ENCODE assay signal across 23 mouse cellular contexts in the genomic region with DNA sequence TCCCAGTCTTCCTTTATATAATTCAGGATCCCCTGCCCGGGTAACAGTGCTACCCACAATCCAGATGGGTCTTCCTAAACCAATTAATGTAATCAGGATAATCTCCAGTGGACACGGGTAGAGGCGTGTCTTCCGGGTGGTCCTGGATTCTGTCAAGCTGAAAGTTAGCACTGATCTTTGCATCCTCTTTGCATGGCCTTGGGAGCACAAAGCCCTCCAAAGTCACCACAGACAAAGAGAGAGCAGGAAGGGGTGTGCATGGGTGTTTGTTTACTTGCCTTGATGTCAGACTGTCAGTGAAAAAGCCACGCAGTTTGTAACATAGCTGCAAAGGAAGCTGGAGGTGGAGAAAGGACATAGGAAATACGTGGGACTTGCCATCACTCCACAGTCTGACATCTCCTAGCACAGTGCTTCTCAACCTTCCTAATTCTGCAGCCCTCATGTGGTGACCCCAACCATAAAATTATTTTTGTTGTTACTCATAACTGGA.
DNase-seq lines count a peak whose midpoint lies in the region; ATAC-seq and TF ChIP-seq lines count a peak whose summit lies in the region.
"Had no signal": no experiment of that assay in that cellular context is flagged by ENCODE, and none has a peak within 500 bp of the region (broad histone marks: within the 10 kb centered on the region; RNA-seq: fewer than 3 reads in every experiment).

No protein-coding gene starts in this region.

- H3K4me1 ChIP-seq in lung, postnatal 0 days (ENCODE audit: insufficient read depth, low read depth, low read length), result peaks cover 8% of the 10 kb centered on the region; the same call in 1 of the 2 replicates

- no peak overlapping the region for H3K4me3 ChIP-seq in lung, postnatal 0 days (ENCODE audit: low read depth, low read length)
- H3K4me3 ChIP-seq: embryonic facial prominence, embryonic 13.5 days; forebrain, embryonic 10.5 days; forebrain, embryonic 15.5 days; heart, embryonic 12.5 days; hindbrain, embryonic 13.5 days; liver, embryonic 13.5 days; midbrain, embryonic 10.5 days; midbrain, embryonic 15.5 days; neural tube, embryonic 12.5 days had no signal

- ATAC-seq in CD4-positive, CD25-positive, alpha-beta regulatory T cell, adult 4 months, result no peak
- peak; percentile 56 for ATAC-seq in lung, postnatal 0 days
- ATAC-seq: activated CD4-positive, CD25-positive, alpha-beta regulatory T cell, adult 4 months; midbrain, embryonic 15.5 days had no signal

- H3K36me3 ChIP-seq in lung, postnatal 0 days (ENCODE audit: insufficient read depth, low read length), result no peaks in the 10 kb centered on the region
- H3K36me3 ChIP-seq: embryonic facial prominence, embryonic 13.5 days; forebrain, embryonic 10.5 days; forebrain, embryonic 15.5 days; heart, embryonic 12.5 days; hindbrain, embryonic 13.5 days; liver, embryonic 13.5 days; midbrain, embryonic 10.5 days; midbrain, embryonic 15.5 days; neural tube, embryonic 12.5 days had no signal

- DNase-seq in CD4-positive, CD25-positive, alpha-beta regulatory T cell, adult 2 months (ENCODE audit: low read depth, low spot score), result peak; percentile 53
- DNase-seq in lung, postnatal 0 days (ENCODE audit: low spot score), result peak; percentile 41
- no peak for DNase-seq in lung, postnatal 4 days
- peak; percentile 64 for DNase-seq in T-cell, adult 2 months (ENCODE audit: low spot score)
- DNase-seq in naive thymus-derived CD4-positive, alpha-beta T cell, adult 2 months (ENCODE audit: low read depth), result peak; percentile 64
- no peak for DNase-seq in layer of hippocampus, postnatal 10 days (ENCODE audit: low spot score in 2 of 2)
- no peak for DNase-seq in cerebellum, adult 8-10 months
- DNase-seq: cerebellum, adult 9-11 months; embryo, embryonic 11 days; gastrocnemius, postnatal 36 days; heart, postnatal 4 days; kidney, adult 11 months had no signal

- H3K27ac ChIP-seq in lung, postnatal 0 days (ENCODE audit: low read length), result no peak overlapping the region
- H3K27ac ChIP-seq: embryonic facial prominence, embryonic 13.5 days; forebrain, embryonic 10.5 days; forebrain, embryonic 15.5 days; hindbrain, embryonic 13.5 days; liver, embryonic 13.5 days; midbrain, embryonic 10.5 days; midbrain, embryonic 15.5 days; neural tube, embryonic 12.5 days had no signal

- peak; percentile 32; the same call in 1 of the 2 replicates for TF ChIP-seq EP300 in lung, postnatal 0 days (IDR thresholded peaks at IDR 0.05)

- H3K9ac ChIP-seq in lung, postnatal 0 days (replicated peaks; ENCODE audit: low read depth), result no peak overlapping the region
- H3K9ac ChIP-seq: embryonic facial prominence, embryonic 13.5 days; forebrain, embryonic 15.5 days; heart, embryonic 12.5 days; hindbrain, embryonic 13.5 days; liver, embryonic 13.5 days; midbrain, embryonic 15.5 days; neural tube, embryonic 12.5 days had no signal

- no peaks in the 10 kb centered on the region for H3K9me3 ChIP-seq in lung, postnatal 0 days (ENCODE audit: low read length)
- H3K9me3 ChIP-seq: embryonic facial prominence, embryonic 13.5 days; forebrain, embryonic 10.5 days; forebrain, embryonic 15.5 days; heart, embryonic 12.5 days; hindbrain, embryonic 13.5 days; liver, embryonic 13.5 days; midbrain, embryonic 10.5 days; midbrain, embryonic 15.5 days; neural tube, embryonic 12.5 days had no signal

- TF ChIP-seq CTCF in lung, postnatal 0 days (IDR thresholded peaks at IDR 0.05), result no peak

- H3K4me2 ChIP-seq in lung, postnatal 0 days (replicated peaks; ENCODE audit: low read depth, low read length), result no peak overlapping the region
- H3K4me2 ChIP-seq: embryonic facial prominence, embryonic 13.5 days; forebrain, embryonic 15.5 days; heart, embryonic 12.5 days; hindbrain, embryonic 13.5 days; liver, embryonic 13.5 days; midbrain, embryonic 15.5 days; neural tube, embryonic 12.5 days had no signal

- 74% methylated on average over 6 of the region's 6 CpGs for WGBS in lung, postnatal 0 days

- no peaks in the 10 kb centered on the region for H3K27me3 ChIP-seq in lung, postnatal 0 days (replicated peaks; ENCODE audit: insufficient read depth, low read length)
- H3K27me3 ChIP-seq: forebrain, embryonic 15.5 days; liver, embryonic 13.5 days had no signal

Comparison
In these comparisons a context has a peak if more than half of its experiments do, and no peak if none do; other contexts are left out.
1. DNase-seq: peak in CD4-positive, CD25-positive, alpha-beta regulatory T cell, adult 2 months (single experiment), lung, postnatal 0 days (single experiment), T-cell, adult 2 months (single experiment) and naive thymus-derived CD4-positive, alpha-beta T cell, adult 2 months (single experiment); none in lung, postnatal 4 days (0 of 2), layer of hippocampus, postnatal 10 days (0 of 2) and cerebellum, adult 8-10 months (single experiment).